Mouse (Mus musculus) lung, postnatal 36 days (tissue): Measurements from ENCODE around the gene 1700024P04Rik.

ENCODE experiments used
- DNase-seq: peaks from one replicate; pipeline ENCODE4 v3.0.0; 2022; ENCODE audit warnings: mixed read lengths

Gene 1700024P04Rik

DNA sequence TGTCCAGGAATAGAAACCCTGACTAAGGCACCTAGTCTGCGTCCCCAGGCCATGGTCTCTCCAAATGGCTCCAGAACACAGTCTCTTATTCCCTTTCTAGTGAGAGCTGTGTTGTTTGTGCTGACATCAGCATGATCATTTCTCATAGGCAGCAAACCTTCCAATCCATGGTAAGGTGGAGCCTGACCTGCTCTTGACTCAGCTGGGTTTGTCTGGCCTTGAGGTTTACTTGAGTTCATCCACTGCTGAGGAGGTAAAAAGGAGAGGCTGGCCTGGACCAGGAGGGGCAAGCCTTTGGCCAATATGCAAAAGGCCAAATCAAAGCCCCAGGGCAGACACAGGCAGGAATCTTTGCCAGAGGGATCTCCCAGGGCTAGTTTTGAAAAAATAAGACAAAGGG lies 20.8 kb downstream of the 1700024P04Rik start:
- no peak for DNase-seq

- DNase-seq = no peak
Observed at GRCm38 (mm10) chr13:98958177-98958576, 26.2 kb downstream of the 1700024P04Rik start.

GRCm38 (mm10) chr13:98956209-98956608 lies 28.2 kb downstream of the 1700024P04Rik start:
- no peak for DNase-seq

DNA sequence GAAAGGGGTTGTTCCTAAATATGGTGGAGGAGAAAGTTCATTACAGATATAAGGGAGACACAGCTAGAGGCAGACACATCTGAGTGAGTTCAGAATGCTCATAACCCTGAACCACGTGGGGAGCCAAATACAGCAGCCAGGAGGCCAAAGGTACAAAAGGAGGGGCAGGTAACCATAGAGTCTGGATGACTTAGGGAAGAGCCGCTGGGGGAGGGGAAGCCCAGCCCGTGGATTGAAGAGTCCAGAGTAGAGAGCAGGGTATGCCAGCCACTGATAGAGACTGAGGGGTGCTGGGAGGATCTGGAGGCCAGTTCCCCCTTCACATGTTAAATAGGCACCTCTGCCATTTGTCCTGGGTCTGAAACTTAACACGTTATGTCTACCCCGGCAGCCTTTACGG lies 28.7 kb downstream of the 1700024P04Rik start:
- no peak for DNase-seq

DNA sequence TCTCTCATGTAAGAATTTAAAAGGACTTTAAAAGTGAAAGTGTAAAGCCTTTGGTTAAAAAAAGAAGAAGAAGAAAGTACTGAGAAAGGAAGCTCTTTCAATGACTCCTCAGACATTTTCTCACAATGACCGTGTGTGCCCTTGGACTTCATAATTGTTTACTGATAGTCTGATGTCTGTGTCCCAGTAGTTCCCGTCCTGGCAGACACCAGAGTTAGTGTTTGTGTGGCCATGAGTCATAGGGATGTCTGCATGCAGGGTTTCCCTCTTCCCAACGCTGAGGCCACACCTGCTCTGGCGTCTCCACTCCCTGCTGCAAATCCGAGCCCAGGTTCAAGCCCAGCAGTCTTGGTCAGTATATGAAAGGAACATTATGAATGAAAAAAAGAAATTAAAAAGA lies 29.1 kb downstream of the 1700024P04Rik start:
- peak; percentile 71 for DNase-seq

DNA sequence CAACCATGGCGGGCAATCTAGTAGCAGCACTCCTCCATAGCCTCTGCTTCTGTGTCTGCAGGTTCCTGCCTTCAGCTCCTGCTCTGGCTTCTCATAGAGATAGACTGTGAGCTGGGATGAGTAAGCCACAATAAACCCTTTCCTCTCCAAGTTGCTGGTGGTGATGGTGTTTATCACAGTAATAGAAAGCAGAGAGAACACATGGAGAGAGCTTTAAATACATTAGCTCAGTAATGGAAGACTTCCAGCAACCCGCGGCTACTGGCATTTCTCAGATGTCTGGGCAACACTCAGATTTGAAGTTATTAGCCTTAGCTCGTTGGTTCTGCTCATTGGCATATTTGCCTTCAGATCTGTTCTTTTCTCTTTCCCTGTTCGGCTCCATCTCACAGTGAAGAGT lies 30.5 kb downstream of the 1700024P04Rik start:
- DNase-seq = no peak

GRCm38 (mm10) chr13:98951951-98952350 lies 32.4 kb downstream of the 1700024P04Rik start:
- no peak for DNase-seq

DNA sequence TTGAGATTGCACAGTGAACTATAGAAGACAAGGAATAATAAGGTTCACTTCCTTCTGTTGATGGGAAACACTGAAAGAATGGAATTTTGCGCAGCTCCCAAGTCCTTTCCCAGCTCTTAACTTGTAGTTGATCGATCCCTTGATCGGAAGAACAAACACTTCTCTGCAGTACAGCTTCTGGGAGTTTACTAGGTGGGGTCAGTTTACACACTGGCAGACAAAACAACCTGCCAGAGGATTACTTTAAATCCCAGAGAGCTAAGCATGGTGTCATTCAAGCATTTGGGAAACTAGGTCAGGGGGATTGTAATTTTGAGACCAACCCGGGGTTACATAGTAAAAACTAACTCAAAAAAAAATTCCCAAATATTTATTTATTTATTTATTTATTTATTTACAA lies 36.2 kb downstream of the 1700024P04Rik start:
- DNase-seq = no peak

DNA sequence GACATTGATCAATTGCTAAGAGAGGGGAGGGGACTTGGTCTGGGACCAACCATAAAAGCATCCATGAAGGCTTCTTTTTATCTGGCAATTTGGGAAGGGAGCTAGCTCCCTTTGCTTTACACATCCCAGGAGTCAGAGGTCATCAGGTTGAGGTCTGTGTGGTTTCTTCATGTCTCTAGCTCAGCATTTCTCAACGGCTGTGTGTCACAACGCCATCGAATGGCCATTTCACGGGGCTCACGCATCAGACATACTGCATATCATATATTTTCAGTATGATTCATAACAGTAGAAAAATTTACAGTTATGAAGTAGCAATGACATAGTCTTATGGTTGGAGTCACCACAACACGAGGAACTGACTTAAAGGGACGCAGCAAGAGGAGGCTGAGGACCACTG lies 37.9 kb downstream of the 1700024P04Rik start:
- DNase-seq = no peak

GRCm38 (mm10) chr13:98945908-98946307 lies 38.5 kb downstream of the 1700024P04Rik start:
- no peak for DNase-seq

DNA sequence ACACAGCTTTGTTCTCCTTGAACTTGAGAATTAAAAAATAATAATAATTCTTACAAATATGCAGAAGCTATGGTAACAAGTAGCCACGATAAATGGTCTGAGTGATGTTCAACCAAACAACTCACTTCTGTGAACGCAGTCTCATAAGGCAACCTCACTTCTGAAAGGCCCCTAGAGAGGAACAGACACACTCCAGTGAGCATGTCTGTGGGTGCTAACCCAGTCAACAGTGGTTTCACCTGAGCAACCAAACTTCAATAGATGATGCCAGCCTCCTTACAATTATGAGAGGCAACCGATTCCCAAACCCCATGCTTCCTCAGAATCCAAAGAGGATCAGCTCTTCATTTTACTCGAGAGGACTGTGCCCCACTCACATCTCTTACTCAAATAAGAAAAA lies 39.0 kb downstream of the 1700024P04Rik start:
- no peak for DNase-seq

DNA sequence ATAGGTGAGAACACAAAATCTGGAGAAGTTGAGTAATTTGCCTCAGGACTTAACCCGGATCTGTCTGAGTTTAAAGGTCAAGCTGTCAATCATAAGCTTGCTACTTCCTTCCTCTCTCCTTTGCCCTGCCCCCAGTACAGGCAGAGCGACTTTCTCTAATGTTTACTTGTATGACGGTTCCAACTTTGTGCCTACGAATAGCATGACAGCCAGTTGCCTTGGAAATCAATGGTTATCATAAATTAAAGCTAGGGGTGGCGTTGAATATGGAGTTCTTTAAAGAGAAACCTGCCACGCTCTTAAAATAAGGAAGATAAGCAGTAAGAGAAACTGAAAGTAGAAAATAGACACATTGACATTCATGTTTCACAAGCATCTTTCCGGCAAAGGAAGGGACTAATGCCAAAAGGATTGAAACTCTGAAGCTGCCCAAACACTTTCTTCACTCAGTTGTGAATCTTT lies 39.7 kb downstream of the 1700024P04Rik start:
- DNase-seq = peak; percentile 76

GRCm38 (mm10) chr13:98942360-98942759 lies 42.0 kb downstream of the 1700024P04Rik start:
- no peak for DNase-seq

- DNase-seq = no peak
Observed at GRCm38 (mm10) chr13:98941829-98942343, 42.5 kb downstream of the 1700024P04Rik start.

DNA sequence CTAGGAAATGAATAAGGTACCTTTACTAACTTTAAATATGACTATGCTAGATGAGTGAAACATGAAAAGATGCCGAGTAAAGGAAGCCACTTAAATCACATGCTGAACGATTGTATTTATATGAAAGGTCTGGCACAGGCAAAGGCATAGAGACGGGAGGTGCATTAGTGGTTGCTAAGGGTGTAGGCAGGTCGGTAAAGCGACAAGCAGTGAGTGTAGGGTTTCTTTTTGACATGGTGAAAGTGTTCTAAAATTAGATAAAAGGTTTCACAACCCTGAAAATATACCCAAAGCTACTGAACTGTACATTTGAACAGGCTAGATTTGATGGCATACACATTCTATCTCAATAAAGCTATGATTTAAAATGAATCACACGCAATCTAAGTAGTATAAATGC lies 47.3 kb downstream of the 1700024P04Rik start:
- DNase-seq = no peak
